19 mouse cellular contexts compared by ENCODE assay signal in genomic region chr16:72543928-72544327, GRCm38 (mm10).
A peak's percentile ranks its signal among the peaks of the same experiment; 100 is the strongest.
DNase-seq lines count a peak whose midpoint lies in the region; ATAC-seq and TF ChIP-seq lines count a peak whose summit lies in the region.
"Had no signal": no experiment of that assay in that cellular context is flagged by ENCODE, and none has a peak within 500 bp of the region (broad histone marks: within the 10 kb centered on the region; RNA-seq: fewer than 3 reads in every experiment).

No protein-coding gene starts in this region.

- TF ChIP-seq CTCF in intestine, postnatal 0 days (IDR thresholded peaks at IDR 0.05; ENCODE audit: low read depth): no peak

- no peaks in the 10 kb centered on the region for H3K36me3 ChIP-seq in intestine, embryonic 15.5 days
- no peaks in the 10 kb centered on the region for H3K36me3 ChIP-seq in intestine, postnatal 0 days (ENCODE audit: control insufficient read depth, insufficient read depth)
- no peaks in the 10 kb centered on the region for H3K36me3 ChIP-seq in midbrain, embryonic 10.5 days
- no peaks in the 10 kb centered on the region for H3K36me3 ChIP-seq in midbrain, embryonic 11.5 days (ENCODE audit: control insufficient read depth, insufficient read depth, low read length)
- H3K36me3 ChIP-seq in intestine, embryonic 16.5 days (ENCODE audit: control insufficient read depth, insufficient read depth, low read length): no peaks in the 10 kb centered on the region
- H3K36me3 ChIP-seq in hindbrain, embryonic 11.5 days (ENCODE audit: control insufficient read depth, insufficient read depth, low read length): no peaks in the 10 kb centered on the region
- H3K36me3 ChIP-seq: embryonic facial prominence, embryonic 10.5 days; embryonic facial prominence, embryonic 12.5 days; forebrain, embryonic 12.5 days had no signal

- no peaks in the 10 kb centered on the region for H3K9me3 ChIP-seq in intestine, embryonic 15.5 days
- no peaks in the 10 kb centered on the region for H3K9me3 ChIP-seq in intestine, postnatal 0 days (ENCODE audit: control insufficient read depth)
- H3K9me3 ChIP-seq in midbrain, embryonic 10.5 days (replicated peaks): no peaks in the 10 kb centered on the region
- H3K9me3 ChIP-seq in midbrain, embryonic 11.5 days (ENCODE audit: control insufficient read depth, low read length): no peaks in the 10 kb centered on the region
- no peaks in the 10 kb centered on the region for H3K9me3 ChIP-seq in intestine, embryonic 16.5 days (ENCODE audit: control insufficient read depth, low read length)
- H3K9me3 ChIP-seq in hindbrain, embryonic 11.5 days (ENCODE audit: control insufficient read depth, low read length): no peaks in the 10 kb centered on the region
- H3K9me3 ChIP-seq: embryonic facial prominence, embryonic 10.5 days; embryonic facial prominence, embryonic 12.5 days; forebrain, embryonic 12.5 days had no signal

- ATAC-seq in intestine, embryonic 15.5 days: peak; percentile 73
- ATAC-seq in intestine, postnatal 0 days: no peak
- no peak for ATAC-seq in midbrain, embryonic 11.5 days (ENCODE audit: low FRiP score)
- ATAC-seq in intestine, embryonic 16.5 days: peak; percentile 58
- no peak for ATAC-seq in hindbrain, embryonic 11.5 days (ENCODE audit: low FRiP score)
- ATAC-seq: forebrain, embryonic 14.5 days; forebrain, embryonic 16.5 days had no signal

- no peak overlapping the region for H3K9ac ChIP-seq in intestine, embryonic 15.5 days
- no peak overlapping the region for H3K9ac ChIP-seq in intestine, postnatal 0 days (ENCODE audit: low read depth, low read length)
- no peak overlapping the region for H3K9ac ChIP-seq in midbrain, embryonic 11.5 days (ENCODE audit: low read length)
- no peak overlapping the region for H3K9ac ChIP-seq in intestine, embryonic 16.5 days (ENCODE audit: low read depth, low read length)
- H3K9ac ChIP-seq in hindbrain, embryonic 11.5 days (ENCODE audit: low read depth, low read length): no peak overlapping the region
- H3K9ac ChIP-seq: embryonic facial prominence, embryonic 12.5 days; forebrain, embryonic 12.5 days had no signal

- H3K4me1 ChIP-seq in intestine, embryonic 15.5 days (replicated peaks): no peaks in the 10 kb centered on the region
- H3K4me1 ChIP-seq in intestine, postnatal 0 days (replicated peaks; ENCODE audit: control insufficient read depth, insufficient read depth, low read length): no peaks in the 10 kb centered on the region
- H3K4me1 ChIP-seq in midbrain, embryonic 10.5 days: peaks cover 27% of the 10 kb centered on the region
- H3K4me1 ChIP-seq in midbrain, embryonic 11.5 days (ENCODE audit: control insufficient read depth, insufficient read depth, low read length): peaks cover 5% of the 10 kb centered on the region; the same call in 1 of the 2 replicates
- H3K4me1 ChIP-seq in intestine, embryonic 16.5 days (ENCODE audit: control insufficient read depth, insufficient read depth, low read length): no peaks in the 10 kb centered on the region
- H3K4me1 ChIP-seq in hindbrain, embryonic 11.5 days (replicated peaks; ENCODE audit: control insufficient read depth, insufficient read depth, low read length): no peaks in the 10 kb centered on the region
- H3K4me1 ChIP-seq: embryonic facial prominence, embryonic 10.5 days; embryonic facial prominence, embryonic 12.5 days had no signal

- DNase-seq in midbrain, embryonic 10.5 days (ENCODE audit: low spot score): no peak
- no peak for DNase-seq in midbrain, embryonic 11.5 days (ENCODE audit: low spot score, missing footprints)
- DNase-seq in hindbrain, embryonic 11.5 days (ENCODE audit: low spot score): no peak
- DNase-seq: adrenal gland, adult 2 months; adrenal gland, postnatal 10 days; adrenal gland, postnatal 25 days; cerebellum, adult 11-12 months; cerebellum, adult 2 months; cerebellum, adult 9-10 months; cerebellum, postnatal 10 days; cerebellum, postnatal 25 days had no signal

- 50% methylated on average over 3 of the region's 3 CpGs for WGBS in intestine, embryonic 15.5 days
- WGBS in intestine, postnatal 0 days: 36% methylated on average over 3 of the region's 3 CpGs
- 64% methylated on average over 3 of the region's 3 CpGs for WGBS in midbrain, embryonic 10.5 days
- 63% methylated on average over 3 of the region's 3 CpGs for WGBS in midbrain, embryonic 11.5 days
- WGBS in intestine, embryonic 16.5 days: 51% methylated on average over 3 of the region's 3 CpGs
- WGBS in hindbrain, embryonic 11.5 days: 58% methylated on average over 3 of the region's 3 CpGs

- H3K4me3 ChIP-seq in intestine, embryonic 15.5 days (replicated peaks): no peak overlapping the region
- no peak overlapping the region for H3K4me3 ChIP-seq in intestine, postnatal 0 days (ENCODE audit: low read depth, low read length)
- no peak overlapping the region for H3K4me3 ChIP-seq in midbrain, embryonic 10.5 days
- no peak overlapping the region for H3K4me3 ChIP-seq in midbrain, embryonic 11.5 days (ENCODE audit: low read depth, low read length)
- no peak overlapping the region for H3K4me3 ChIP-seq in intestine, embryonic 16.5 days (ENCODE audit: low read length)
- H3K4me3 ChIP-seq in hindbrain, embryonic 11.5 days (ENCODE audit: low read depth, low read length): no peak overlapping the region
- H3K4me3 ChIP-seq: embryonic facial prominence, embryonic 10.5 days; embryonic facial prominence, embryonic 12.5 days; forebrain, embryonic 12.5 days had no signal

- H3K27me3 ChIP-seq in intestine, embryonic 15.5 days (replicated peaks): no peaks in the 10 kb centered on the region
- H3K27me3 ChIP-seq in intestine, postnatal 0 days (replicated peaks; ENCODE audit: control insufficient read depth, insufficient read depth, low read length): no peaks in the 10 kb centered on the region
- peaks cover 28% of the 10 kb centered on the region for H3K27me3 ChIP-seq in midbrain, embryonic 10.5 days (ENCODE audit: low read depth, poor library complexity, severe bottlenecking)
- no peaks in the 10 kb centered on the region for H3K27me3 ChIP-seq in midbrain, embryonic 11.5 days (ENCODE audit: control insufficient read depth, insufficient read depth, low read length)
- no peaks in the 10 kb centered on the region for H3K27me3 ChIP-seq in intestine, embryonic 16.5 days (replicated peaks; ENCODE audit: control insufficient read depth, insufficient read depth, low read length)
- H3K27me3 ChIP-seq in hindbrain, embryonic 11.5 days (ENCODE audit: control insufficient read depth, insufficient read depth, low read length): no peaks in the 10 kb centered on the region
- H3K27me3 ChIP-seq: embryonic facial prominence, embryonic 12.5 days had no signal

- H3K4me2 ChIP-seq in intestine, embryonic 15.5 days (replicated peaks): no peak overlapping the region
- H3K4me2 ChIP-seq in intestine, postnatal 0 days (replicated peaks; ENCODE audit: low read depth): no peak overlapping the region
- no peak overlapping the region for H3K4me2 ChIP-seq in midbrain, embryonic 11.5 days
- H3K4me2 ChIP-seq in intestine, embryonic 16.5 days (ENCODE audit: low read depth, low read length): no peak overlapping the region
- no peak overlapping the region for H3K4me2 ChIP-seq in hindbrain, embryonic 11.5 days (replicated peaks; ENCODE audit: low read depth, low read length)
- H3K4me2 ChIP-seq: embryonic facial prominence, embryonic 12.5 days; forebrain, embryonic 12.5 days had no signal

- H3K27ac ChIP-seq in intestine, embryonic 15.5 days: no peak overlapping the region
- no peak overlapping the region for H3K27ac ChIP-seq in intestine, postnatal 0 days (ENCODE audit: low read depth, low read length)
- H3K27ac ChIP-seq in midbrain, embryonic 10.5 days (replicated peaks): 0 out of 2 replicates have a peak overlapping the region, but pooled peaks have one; percentile 33
- H3K27ac ChIP-seq in midbrain, embryonic 11.5 days (ENCODE audit: low read depth, low read length): no peak overlapping the region
- no peak overlapping the region for H3K27ac ChIP-seq in intestine, embryonic 16.5 days (ENCODE audit: low read length)
- no peak overlapping the region for H3K27ac ChIP-seq in hindbrain, embryonic 11.5 days (ENCODE audit: low read depth, low read length)
- H3K27ac ChIP-seq: embryonic facial prominence, embryonic 10.5 days; embryonic facial prominence, embryonic 12.5 days; forebrain, embryonic 12.5 days had no signal

Comparison
In these comparisons a context has a peak if more than half of its experiments do, and no peak if none do; other contexts are left out.
1. ATAC-seq: peak in intestine, embryonic 15.5 days (single experiment) and intestine, embryonic 16.5 days (single experiment); none in intestine, postnatal 0 days (single experiment), midbrain, embryonic 11.5 days (single experiment) and hindbrain, embryonic 11.5 days (single experiment).